Mouse (Mus musculus) layer of hippocampus, postnatal 10 days (tissue): ENCODE measurements around the gene Serpina6. TPM values are rescaled to one million over a fixed set of nuclear protein-coding genes. Genes with fewer than 3 reads are reported as not detected.

Experiments used
- DNase-seq, 2 experiments: peaks; one replicate each; pipeline ENCODE4 v3.0.0; 2021; ENCODE audit warnings: low spot score in 2 of 2
- total RNA-seq, 2 experiments: library from RNA; stranded (reverse); gene quantifications; 2 replicates each; pipeline ENCODE4 v1.2.3; 2021

Gene Serpina6
- total RNA-seq, 2 experiments from 2014 or later = not detected

- DNase-seq = no peak
Measured at GRCm38 (mm10) chr12:103657991-103658390, 979 bp upstream of the Serpina6 start.

GRCm38 (mm10) chr12:103655123-103656044 lies 1.6 kb downstream of the Serpina6 start:
- no peak for DNase-seq

GRCm38 (mm10) chr12:103653836-103654235 lies 3.2 kb downstream of the Serpina6 start:
- no peak for DNase-seq

GRCm38 (mm10) chr12:103646314-103646713 lies 10.7 kb downstream of the Serpina6 start:
- no peak for DNase-seq

GRCm38 (mm10) chr12:103644601-103645000 lies 12.4 kb downstream of the Serpina6 start:
- no peak for DNase-seq

GRCm38 (mm10) chr12:103643818-103644217 lies 13.2 kb downstream of the Serpina6 start:
- no peak for DNase-seq

GRCm38 (mm10) chr12:103643336-103643735 lies 13.7 kb downstream of the Serpina6 start:
- peak; percentile 92 to 95 for DNase-seq

- DNase-seq = no peak
Measured at GRCm38 (mm10) chr12:103635846-103636245, 21.2 kb downstream of the Serpina6 start.

- no peak for DNase-seq
Measured at GRCm38 (mm10) chr12:103634430-103634829, 22.6 kb downstream of the Serpina6 start.

GRCm38 (mm10) chr12:103631203-103631612 lies 25.8 kb downstream of the Serpina6 start, which contains the start of gene Serpina10:
TSS of gene Serpina10 (minus strand) at chr12:103631444.
- DNase-seq = no peak

- no peak for DNase-seq
Measured at GRCm38 (mm10) chr12:103616860-103617261, 40.2 kb downstream of the Serpina6 start.

- DNase-seq = no peak
Measured at GRCm38 (mm10) chr12:103615734-103616133, 41.3 kb downstream of the Serpina6 start.

- no peak for DNase-seq
Measured at GRCm38 (mm10) chr12:103615141-103615540, 41.9 kb downstream of the Serpina6 start.

GRCm38 (mm10) chr12:103601839-103602238 lies 55.2 kb downstream of the Serpina6 start:
- DNase-seq = no peak

- DNase-seq = no peak
Measured at GRCm38 (mm10) chr12:103600364-103600763, 56.6 kb downstream of the Serpina6 start.

- DNase-seq = no peak
Measured at GRCm38 (mm10) chr12:103598411-103598810, 58.6 kb downstream of the Serpina6 start.

Other genes with a start within 250 kb of the Serpina6 start
- gene 9330161L09Rik, start 249.4 kb downstream of the Serpina6 start, total RNA-seq = 1 to 10 TPM; 2.5 to 2.8 TPM
- 100 to 1,000 TPM; 163 to 172 TPM for gene Ddx24, start 231.4 kb downstream of the Serpina6 start, total RNA-seq
- 10 to 100 TPM; 41.7 to 46.5 TPM for gene Ifi27, start 223.0 kb downstream of the Serpina6 start, total RNA-seq
- gene Ifi27l2a, start 213.5 kb downstream of the Serpina6 start, total RNA-seq = 1 to 10 TPM; 3.9 to 4.0 TPM
- not detected for gene Ifi27l2b, start 200.0 kb downstream of the Serpina6 start, total RNA-seq
- gene Ppp4r4, start 124.9 kb downstream of the Serpina6 start, total RNA-seq = 10 to 100 TPM; 25.3 to 27.0 TPM
- gene Serpina10, start 25.8 kb downstream of the Serpina6 start, total RNA-seq = not detected
- gene Serpina16, start 18.9 kb upstream of the Serpina6 start, total RNA-seq = not detected
- gene Serpina1f, start 38.3 kb upstream of the Serpina6 start, total RNA-seq = not detected
- not detected for gene Serpina1d, start 116.4 kb upstream of the Serpina6 start, total RNA-seq
- not detected for gene Serpina1b, start 173.2 kb upstream of the Serpina6 start, total RNA-seq
- gene Serpina1a, start 206.3 kb upstream of the Serpina6 start, total RNA-seq = not detected
- not detected for gene Serpina1c, start 247.7 kb upstream of the Serpina6 start, total RNA-seq